7 mouse cellular contexts compared by ENCODE assay signal in the genomic region with DNA sequence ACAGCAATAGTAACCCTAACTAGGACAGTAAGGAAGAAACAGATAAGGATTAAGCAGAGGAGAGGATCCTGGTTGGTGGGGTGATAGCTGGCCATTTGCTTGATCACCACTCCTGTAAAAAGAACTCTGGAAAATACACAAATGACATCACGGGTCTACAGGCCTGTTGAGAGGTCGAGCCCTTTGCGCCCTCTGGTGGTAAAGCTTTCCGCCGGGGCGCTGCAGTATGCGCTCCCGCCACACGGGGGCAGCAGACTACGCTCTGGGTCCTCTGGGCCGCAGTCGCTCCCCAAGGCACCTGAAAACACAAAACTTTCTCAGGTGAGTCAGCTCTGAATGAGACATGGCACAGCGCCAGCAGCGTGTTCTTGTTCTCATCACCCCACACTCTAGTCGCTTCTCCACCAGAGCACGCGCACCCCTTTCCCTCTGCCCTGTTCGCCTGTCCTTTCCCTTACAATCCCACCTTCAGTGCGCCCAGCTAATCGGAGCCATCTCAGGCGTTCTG. TPM values are rescaled to one million over a fixed set of nuclear protein-coding genes. Genes with fewer than 3 reads are reported as not detected.
DNase-seq lines count a peak whose midpoint lies in the region; ATAC-seq and TF ChIP-seq lines count a peak whose summit lies in the region.

No protein-coding gene starts in this region.

- no peak overlapping the region for H3K27ac ChIP-seq in embryonic facial prominence, embryonic 11.5 days (replicated peaks; ENCODE audit: low read depth, low read length)
- H3K27ac ChIP-seq in kidney, adult 2 months (ENCODE audit: insufficient read depth, low read depth, low read length) = no peak overlapping the region
- no peak overlapping the region for H3K27ac ChIP-seq in limb, embryonic 11.5 days (replicated peaks; ENCODE audit: low read depth, low read length)
- no peak overlapping the region for H3K27ac ChIP-seq in midbrain, embryonic 13.5 days
- 0 out of 2 replicates have a peak overlapping the region, but pooled peaks have one; percentile 7 for H3K27ac ChIP-seq in small intestine, adult 2 months (ENCODE audit: insufficient read depth, low read depth, low read length)

- no peak overlapping the region for H3K4me3 ChIP-seq in embryonic facial prominence, embryonic 11.5 days (ENCODE audit: low read depth, low read length)
- no peak overlapping the region for H3K4me3 ChIP-seq in kidney, adult 2 months (ENCODE audit: insufficient read depth, low read depth, low read length)
- no peak overlapping the region for H3K4me3 ChIP-seq in limb, embryonic 11.5 days (ENCODE audit: low read depth, low read length)
- no peak overlapping the region for H3K4me3 ChIP-seq in midbrain, embryonic 13.5 days (replicated peaks)
- no peak overlapping the region for H3K4me3 ChIP-seq in small intestine, adult 2 months (ENCODE audit: low read depth, low read length)

- no peaks in the 10 kb centered on the region for H3K27me3 ChIP-seq in embryonic facial prominence, embryonic 11.5 days (ENCODE audit: control insufficient read depth, insufficient read depth, low read length)
- H3K27me3 ChIP-seq in kidney, adult 2 months (replicated peaks; ENCODE audit: control insufficient read depth, insufficient read depth, low read length) = no peaks in the 10 kb centered on the region
- no peaks in the 10 kb centered on the region for H3K27me3 ChIP-seq in limb, embryonic 11.5 days (ENCODE audit: control insufficient read depth, insufficient read depth, low read length)
- peaks cover 5% of the 10 kb centered on the region; the same call in 1 of the 2 replicates for H3K27me3 ChIP-seq in midbrain, embryonic 13.5 days
- H3K27me3 ChIP-seq in small intestine, adult 2 months (ENCODE audit: control insufficient read depth, insufficient read depth, low read length) = no peaks in the 10 kb centered on the region

- no peaks in the 10 kb centered on the region for H3K36me3 ChIP-seq in embryonic facial prominence, embryonic 11.5 days (replicated peaks; ENCODE audit: control insufficient read depth, insufficient read depth, low read depth, low read length)
- H3K36me3 ChIP-seq in kidney, adult 2 months (ENCODE audit: control insufficient read depth, insufficient read depth, low read length) = no peaks in the 10 kb centered on the region
- no peaks in the 10 kb centered on the region for H3K36me3 ChIP-seq in limb, embryonic 11.5 days (ENCODE audit: control insufficient read depth, insufficient read depth, low read length)
- H3K36me3 ChIP-seq in midbrain, embryonic 13.5 days = no peaks in the 10 kb centered on the region
- H3K36me3 ChIP-seq in small intestine, adult 2 months (ENCODE audit: control insufficient read depth, insufficient read depth, low read length) = no peaks in the 10 kb centered on the region

- TF ChIP-seq CTCF in kidney, adult 2 months (conservative IDR thresholded peaks at IDR 0.05; ENCODE audit: insufficient read depth, insufficient read length, low read depth, low read length) = peak; percentile 100; the same call in 1 of the 2 replicates
- TF ChIP-seq CTCF in small intestine, adult 2 months (IDR thresholded peaks at IDR 0.05; ENCODE audit: extremely low read depth, insufficient read length, insufficient replicate concordance, low read depth, low read length) = peak; percentile 100

- H3K9ac ChIP-seq in embryonic facial prominence, embryonic 11.5 days (replicated peaks; ENCODE audit: low read length) = no peak overlapping the region
- H3K9ac ChIP-seq in limb, embryonic 11.5 days (ENCODE audit: low read length) = no peak overlapping the region
- no peak overlapping the region for H3K9ac ChIP-seq in midbrain, embryonic 13.5 days (replicated peaks)

- WGBS in embryonic facial prominence, embryonic 11.5 days = 12% methylated on average over 21 of the region's 21 CpGs
- 16% methylated on average over 21 of the region's 21 CpGs for whole genome bisulfite sequencing in kidney, adult 2 months
- 16% methylated on average over 21 of the region's 21 CpGs for WGBS in limb, embryonic 11.5 days
- WGBS in midbrain, embryonic 13.5 days = 15% methylated on average over 21 of the region's 21 CpGs
- WGBS in small intestine, adult 2 months = 17% methylated on average over 21 of the region's 21 CpGs

- peak; percentile 93 for DNase-seq in adrenal gland, postnatal 14 days
- DNase-seq in embryonic facial prominence, embryonic 11.5 days (ENCODE audit: low spot score) = peak; percentile 89
- DNase-seq in heart, adult 18-20 months = peak; percentile 85 to 97
- DNase-seq in kidney, adult 2 months = peak; percentile 94
- DNase-seq in limb, embryonic 11.5 days (ENCODE audit: low spot score) = peak; percentile 97

- no peak for TF ChIP-seq POLR2A in kidney, adult 2 months (IDR thresholded peaks at IDR 0.05; ENCODE audit: low read depth, low read length)
- no peak; the same call in 1 of the 2 replicates for TF ChIP-seq POLR2A in small intestine, adult 2 months (IDR thresholded peaks at IDR 0.05; ENCODE audit: low read depth, low read length)

- 0 out of 2 replicates have a peak, but pooled peaks have one; percentile 50 for ATAC-seq in embryonic facial prominence, embryonic 11.5 days (replicated peaks; ENCODE audit: insufficient number of reproducible peaks, low FRiP score, low TSS enrichment, low read depth)
- ATAC-seq in limb, embryonic 11.5 days (ENCODE audit: insufficient number of reproducible peaks, low FRiP score, low TSS enrichment, low read depth) = peak; percentile 73
- ATAC-seq in midbrain, embryonic 13.5 days = peak; percentile 72

- no peak overlapping the region for H3K4me2 ChIP-seq in embryonic facial prominence, embryonic 11.5 days (ENCODE audit: low read depth, low read length)
- no peak overlapping the region for H3K4me2 ChIP-seq in limb, embryonic 11.5 days (ENCODE audit: low read depth, severe bottlenecking)
- H3K4me2 ChIP-seq in midbrain, embryonic 13.5 days (replicated peaks) = 0 out of 2 replicates have a peak overlapping the region, but pooled peaks have one; percentile 11

- H3K9me3 ChIP-seq in embryonic facial prominence, embryonic 11.5 days (replicated peaks; ENCODE audit: control insufficient read depth, low read length) = no peaks in the 10 kb centered on the region
- H3K9me3 ChIP-seq in limb, embryonic 11.5 days (ENCODE audit: control insufficient read depth, low read length) = no peaks in the 10 kb centered on the region
- no peaks in the 10 kb centered on the region for H3K9me3 ChIP-seq in midbrain, embryonic 13.5 days

- H3K4me1 ChIP-seq in embryonic facial prominence, embryonic 11.5 days (ENCODE audit: control insufficient read depth, insufficient read depth, low read length) = no peaks in the 10 kb centered on the region
- H3K4me1 ChIP-seq in kidney, adult 2 months (ENCODE audit: control insufficient read depth, insufficient read depth, low read length) = peaks cover 5% of the 10 kb centered on the region; the same call in 1 of the 2 replicates
- H3K4me1 ChIP-seq in limb, embryonic 11.5 days (ENCODE audit: control insufficient read depth, insufficient read depth, low read length) = no peaks in the 10 kb centered on the region
- peaks cover 18% of the 10 kb centered on the region for H3K4me1 ChIP-seq in midbrain, embryonic 13.5 days (replicated peaks)
- no peaks in the 10 kb centered on the region for H3K4me1 ChIP-seq in small intestine, adult 2 months (ENCODE audit: control insufficient read depth, insufficient read depth, insufficient read length, low read length)

RNA-seq across cellular contexts. Expression of gene Epm2aip1, which starts 18.2 kb away (rescaled TPM):
- 36.3 and 39.8 TPM in 2 replicates for total RNA-seq in adrenal gland, postnatal 14 days (2021)
- 42.2 and 46.5 TPM in 2 replicates for polyA plus RNA-seq in embryonic facial prominence, embryonic 11.5 days (2014; fragmentation: Nextera tagmentation; extraction: Ambion mirVana)
- 10 to 100 TPM; 22.5 to 24.2 TPM for total RNA-seq in heart, adult 18-20 months (2021)
- 8.0 and 8.3 TPM in 2 replicates for polyA plus RNA-seq in kidney, adult 2 months (2012; rRNA removed)
- 46.2 and 48.8 TPM in 2 replicates for polyA plus RNA-seq in limb, embryonic 11.5 days (2014; fragmentation: Nextera tagmentation; extraction: Ambion mirVana)
- polyA plus RNA-seq in midbrain, embryonic 13.5 days (2015; fragmentation: Nextera tagmentation; extraction: Ambion mirVana) = 47.9 and 48.9 TPM in 2 replicates
- polyA plus RNA-seq in small intestine, adult 2 months (2012; rRNA removed) = 1.8 and 2.1 TPM in 2 replicates

RNA-seq across cellular contexts. Expression of gene Mlh1, which starts 18.3 kb away (rescaled TPM):
- 20.6 and 20.9 TPM in 2 replicates for total RNA-seq in adrenal gland, postnatal 14 days (2021)
- polyA plus RNA-seq in embryonic facial prominence, embryonic 11.5 days (2014; fragmentation: Nextera tagmentation; extraction: Ambion mirVana) = 50.6 and 56.4 TPM in 2 replicates
- total RNA-seq in heart, adult 18-20 months (2021) = 1 to 10 TPM; 5.5 to 7.7 TPM
- 12.1 and 14.1 TPM in 2 replicates for polyA plus RNA-seq in kidney, adult 2 months (2012; rRNA removed)
- polyA plus RNA-seq in limb, embryonic 11.5 days (2014; fragmentation: Nextera tagmentation; extraction: Ambion mirVana) = 52.1 and 53.3 TPM in 2 replicates
- 33.2 and 36.2 TPM in 2 replicates for polyA plus RNA-seq in midbrain, embryonic 13.5 days (2015; fragmentation: Nextera tagmentation; extraction: Ambion mirVana)
- 2.5 and 5.1 TPM in 2 replicates for polyA plus RNA-seq in small intestine, adult 2 months (2012; rRNA removed)

RNA-seq across cellular contexts. Expression of gene Trank1, which starts 21.7 kb away (rescaled TPM):
- 56.4 and 61.0 TPM in 2 replicates for total RNA-seq in adrenal gland, postnatal 14 days (2021)
- 0.04 and 0.11 TPM in 2 replicates for polyA plus RNA-seq in embryonic facial prominence, embryonic 11.5 days (2014; fragmentation: Nextera tagmentation; extraction: Ambion mirVana)
- total RNA-seq in heart, adult 18-20 months (2021) = not detected
- 0.13 and 0.22 TPM in 2 replicates for polyA plus RNA-seq in kidney, adult 2 months (2012; rRNA removed)
- polyA plus RNA-seq in limb, embryonic 11.5 days (2014; fragmentation: Nextera tagmentation; extraction: Ambion mirVana) = 0.08 TPM in 1 of 2 replicates, not detected in the other
- 6.1 and 7.2 TPM in 2 replicates for polyA plus RNA-seq in midbrain, embryonic 13.5 days (2015; fragmentation: Nextera tagmentation; extraction: Ambion mirVana)
- 0.03 and 0.06 TPM in 2 replicates for polyA plus RNA-seq in small intestine, adult 2 months (2012; rRNA removed)
